Mouse (Mus musculus): ENCODE data around the gene Ubtf.

DNA sequence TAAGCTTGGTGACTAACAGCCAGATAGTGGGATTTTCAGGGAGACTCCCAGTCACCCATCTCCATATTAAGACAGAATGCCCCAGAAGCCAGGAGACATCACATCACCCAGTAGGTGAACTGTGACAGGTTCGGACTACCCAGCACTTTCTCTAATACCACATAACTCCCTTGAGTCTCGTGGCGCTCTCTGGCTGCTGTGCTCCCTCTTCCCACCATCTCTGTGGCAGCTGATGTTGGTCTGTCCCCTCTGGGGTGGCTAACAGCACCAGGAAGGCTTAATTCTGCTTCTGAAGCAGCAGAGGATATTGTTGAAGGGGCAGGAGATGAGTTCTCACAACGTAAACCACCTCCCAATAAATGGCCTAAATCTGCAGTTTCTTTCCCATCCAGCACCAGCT, 7.6 kb downstream of the Ubtf start:
- TF ChIP-seq CTCF (IDR thresholded peaks at IDR 0.05; ENCODE audit: borderline replicate concordance, extremely low read depth, insufficient read depth, insufficient read length): no peak
- TF ChIP-seq POLR2A (IDR thresholded peaks at IDR 0.05; ENCODE audit: borderline replicate concordance, extremely low read depth, insufficient read depth, insufficient read length, poor library complexity, severe bottlenecking): no peak

Data from brain, embryonic 14.5 days (tissue).